Mouse (Mus musculus): ENCODE results near the gene 4930522H14Rik.

4930522H14Rik gene

DNA sequence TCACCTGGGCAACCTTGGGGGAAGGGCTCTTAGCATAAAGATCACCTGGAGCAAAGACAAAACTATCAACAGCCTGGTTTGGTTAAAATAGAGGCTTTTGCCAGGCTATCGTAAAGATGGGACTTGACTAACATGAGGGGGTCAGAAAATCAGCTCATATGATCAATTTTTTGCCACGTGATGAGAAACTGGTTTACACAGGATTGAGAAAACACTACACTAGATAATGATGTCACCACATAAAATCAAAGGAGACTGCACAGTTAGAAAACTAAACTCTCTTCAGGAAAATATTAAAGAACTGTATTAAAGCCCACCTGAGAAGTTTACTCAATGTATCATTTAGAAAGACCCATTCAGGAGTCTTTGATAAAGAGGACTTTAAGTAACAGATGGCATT lies 56.0 kb downstream of the 4930522H14Rik start:
- no peak for DNase-seq

DNA sequence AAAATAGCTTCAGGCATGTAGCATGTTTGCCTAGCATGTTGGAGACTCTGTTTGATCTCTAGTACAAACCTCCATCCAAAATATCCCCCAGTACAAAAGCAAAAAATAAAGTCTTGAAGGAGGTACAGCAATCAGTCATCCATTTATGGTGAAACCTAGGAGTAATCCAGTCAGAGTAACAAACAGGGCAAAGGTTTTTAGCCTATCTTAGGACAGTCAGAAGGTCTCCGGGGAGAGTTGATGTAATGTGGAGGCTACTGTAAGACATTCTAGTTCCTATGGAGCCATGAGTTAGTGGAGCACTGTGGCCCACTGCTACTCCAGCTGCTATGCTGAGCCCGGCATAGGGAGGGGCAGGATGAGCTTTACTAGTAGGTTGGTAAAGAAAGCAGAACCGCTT lies 58.5 kb downstream of the 4930522H14Rik start:
- DNase-seq = no peak

DNA sequence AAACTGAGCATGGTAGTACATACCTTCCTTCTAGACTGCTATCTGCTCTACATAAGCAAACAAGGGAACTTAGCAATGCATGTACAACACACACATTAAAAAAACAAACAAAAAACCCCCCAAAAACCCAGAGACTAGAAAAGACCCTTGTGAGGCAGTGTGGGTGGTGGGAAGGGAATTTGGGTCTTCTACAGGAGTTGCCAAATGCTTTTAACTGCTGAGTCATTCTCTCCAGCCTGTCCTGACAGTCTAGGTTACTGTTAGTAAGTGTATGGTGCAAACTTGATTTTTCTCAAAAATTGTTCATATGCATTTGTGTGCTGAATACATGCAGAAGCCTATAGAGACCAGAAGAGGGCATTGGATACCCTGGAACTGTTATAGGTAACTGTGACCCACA lies 59.5 kb downstream of the 4930522H14Rik start:
- no peak for DNase-seq

DNA sequence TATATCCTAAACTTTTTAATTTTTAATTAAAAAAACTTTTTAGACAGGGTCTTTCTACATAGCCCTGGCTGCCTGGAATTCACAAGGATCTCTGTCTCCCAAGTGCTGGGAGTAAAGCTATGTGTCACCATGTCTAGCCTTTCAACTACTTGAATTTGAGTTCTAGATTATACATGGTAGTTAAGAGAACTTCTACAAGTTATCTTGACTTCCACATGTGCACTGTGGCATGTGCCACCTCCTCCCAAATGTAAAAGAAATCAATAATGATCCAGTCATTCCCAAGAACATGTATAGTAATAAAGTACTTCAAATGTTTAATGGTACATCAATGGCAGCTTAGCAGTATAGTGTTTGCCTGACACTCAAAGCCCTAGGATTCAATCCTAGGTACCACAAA lies 63.4 kb downstream of the 4930522H14Rik start:
- no peak for DNase-seq

DNA sequence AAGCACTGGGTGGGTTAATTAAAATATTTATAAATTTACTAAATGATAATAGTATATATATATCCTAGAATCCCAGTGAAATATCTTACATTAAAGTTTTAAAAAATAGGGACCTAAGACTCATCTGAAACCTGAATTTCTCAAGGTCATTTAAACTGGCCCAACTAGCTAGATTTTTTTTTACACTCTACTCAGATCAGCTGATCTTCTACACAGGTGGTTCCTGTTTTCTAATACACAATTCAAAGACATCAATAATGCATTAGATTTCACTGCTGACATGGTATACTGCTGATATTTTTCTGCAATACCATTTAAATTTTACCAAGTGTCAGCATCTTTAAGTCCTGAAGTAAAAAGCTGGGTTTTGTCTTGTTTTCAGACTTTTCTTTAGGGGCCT lies 67.2 kb downstream of the 4930522H14Rik start:
- DNase-seq = no peak

DNA sequence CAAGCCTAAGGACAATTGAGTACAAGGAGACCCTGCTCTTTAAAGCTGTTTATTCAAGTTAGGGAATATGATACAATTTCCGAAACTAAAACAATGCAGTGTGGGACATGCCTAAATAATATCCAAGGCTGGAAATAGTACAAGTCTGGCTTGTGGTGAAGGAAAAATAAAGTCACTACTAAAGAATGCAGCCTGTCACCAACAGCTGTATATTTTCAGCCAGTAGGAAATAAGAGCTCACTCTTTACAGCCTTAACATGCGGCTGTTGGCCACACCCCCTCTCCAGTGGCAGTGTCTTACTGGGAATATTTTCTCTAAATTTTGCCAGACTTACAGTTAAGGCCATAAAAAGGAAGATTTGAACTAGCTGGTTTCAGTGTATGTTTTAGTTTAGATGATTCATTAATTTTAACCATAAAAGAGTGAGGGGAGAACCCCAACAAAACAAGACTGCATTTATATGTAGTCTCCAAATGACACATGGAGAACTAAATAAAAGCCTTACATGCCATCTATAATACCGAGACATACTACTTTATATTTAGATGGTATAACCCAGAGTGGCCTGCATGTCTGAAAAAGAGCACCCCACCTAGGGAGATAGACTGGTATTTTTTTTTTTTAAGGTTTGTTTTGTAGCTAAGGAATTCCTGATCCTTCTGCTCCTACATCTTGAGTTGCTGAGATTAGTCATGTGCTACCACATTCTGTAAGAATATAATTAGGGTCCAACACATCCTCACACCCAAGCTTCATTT lies 70.5 kb downstream of the 4930522H14Rik start:
- peak; percentile 59 to 64 for DNase-seq

DNA sequence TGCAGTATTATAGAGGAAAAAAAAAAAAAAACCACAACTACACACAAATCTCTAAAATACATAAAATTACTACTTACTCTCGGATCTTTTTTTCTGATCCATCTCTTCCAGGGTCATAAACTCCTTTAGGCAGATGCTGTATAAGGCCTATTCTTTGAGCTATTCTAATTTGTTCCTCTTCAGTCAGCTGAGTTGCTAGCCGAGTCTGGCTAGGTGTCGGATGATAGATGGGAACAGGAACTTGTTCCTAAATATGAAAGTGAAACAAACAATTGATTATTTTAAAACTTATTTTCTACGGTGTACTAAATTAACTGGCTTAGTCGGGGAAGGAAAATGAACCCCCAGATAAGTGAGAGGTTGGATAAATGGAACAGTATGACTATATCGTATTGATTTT lies 74.3 kb downstream of the 4930522H14Rik start:
- DNase-seq = no peak
